Mouse (Mus musculus) myocyte (in vitro differentiated cells): Measurements from ENCODE around the gene 4833420G17Rik. TPM values are rescaled to one million over a fixed set of nuclear protein-coding genes. Genes with fewer than 3 reads are reported as not detected.

ENCODE experiments used
- H3K27me3 ChIP-seq: one replicate; pipeline ENCODE4 v1.6.1; 2011; ENCODE audit not compliant: control insufficient read depth, insufficient read depth, insufficient read length
- H3K36me3 ChIP-seq: one replicate; pipeline ENCODE4 v1.6.1; 2011; ENCODE audit not compliant: control insufficient read depth, insufficient read depth
- H3K4me2 ChIP-seq: one replicate; pipeline ENCODE4 v1.6.1; 2011; ENCODE audit warnings: low read depth, control low read depth
- H3K4me3 ChIP-seq: one replicate; pipeline ENCODE4 v1.5.1; 2011; ENCODE audit warnings: mild to moderate bottlenecking, control low read depth, moderate library complexity
- H3K79me2 ChIP-seq: one replicate; pipeline ENCODE4 v1.6.1; 2011; ENCODE audit not compliant: control insufficient read depth, insufficient read depth
- H3ac ChIP-seq: one replicate; pipeline ENCODE4 v1.6.1; 2011; ENCODE audit not compliant: control insufficient read depth, insufficient read length
- CEBPB ChIP-seq: IDR thresholded peaks from 2 replicates; pipeline ENCODE4 v1.6.1; 2011; ENCODE audit warnings: mild to moderate bottlenecking, moderate library complexity; ENCODE audit not compliant: poor library complexity, insufficient read depth, severe bottlenecking
- E2F4 ChIP-seq: IDR thresholded peaks from one replicate; pipeline ENCODE4 v1.6.1; 2011; ENCODE audit warnings: mild to moderate bottlenecking, control low read depth, moderate library complexity; ENCODE audit not compliant: insufficient read depth
- MAX ChIP-seq: IDR thresholded peaks from one replicate; pipeline ENCODE4 v1.6.1; 2011; ENCODE audit warnings: low read depth, mild to moderate bottlenecking, control low read depth
- MYOD1 ChIP-seq, 3 experiments: IDR thresholded peaks; one replicate each; pipeline ENCODE4 v1.6.1; 2011; ENCODE audit warnings: control low read depth in 2 of 3, low read depth in 2 of 3, mild to moderate bottlenecking in 2 of 3, moderate library complexity in 1 of 3; ENCODE audit not compliant: insufficient read length in 2 of 3, control insufficient read depth in 1 of 3
- MYOG ChIP-seq, 3 experiments: IDR thresholded peaks; one replicate each; pipeline ENCODE4 v1.6.1; 2011; ENCODE audit warnings: control low read depth in 2 of 3, low read depth in 2 of 3, mild to moderate bottlenecking in 2 of 3; ENCODE audit not compliant: insufficient read length in 2 of 3, control insufficient read depth in 1 of 3, insufficient read depth in 1 of 3
- POLR2A ChIP-seq: IDR thresholded peaks from one replicate; pipeline ENCODE4 v1.6.1; 2011; ENCODE audit warnings: low read depth, mild to moderate bottlenecking, control low read depth, moderate library complexity; ENCODE audit not compliant: insufficient read length
- POLR2AphosphoS2 ChIP-seq: IDR thresholded peaks from one replicate; pipeline ENCODE4 v1.6.1; 2011; ENCODE audit warnings: low read depth, control low read depth; ENCODE audit not compliant: insufficient read length
- REST ChIP-seq: IDR thresholded peaks from one replicate; pipeline ENCODE4 v1.6.1; 2011; ENCODE audit warnings: mild to moderate bottlenecking, control low read depth, moderate library complexity; ENCODE audit not compliant: insufficient read depth, insufficient read length
- SRF ChIP-seq: IDR thresholded peaks from one replicate; pipeline ENCODE4 v1.6.1; 2011; ENCODE audit warnings: low read depth; ENCODE audit not compliant: control insufficient read depth, insufficient read length
- TCF12 ChIP-seq: IDR thresholded peaks from one replicate; pipeline ENCODE4 v1.6.1; 2011; ENCODE audit warnings: mild to moderate bottlenecking, control low read depth; ENCODE audit not compliant: poor library complexity, insufficient read depth, severe bottlenecking
- TCF3 ChIP-seq: IDR thresholded peaks from one replicate; pipeline ENCODE4 v1.6.1; 2011; ENCODE audit warnings: low read depth, control low read depth; ENCODE audit not compliant: insufficient read length
- USF1 ChIP-seq: IDR thresholded peaks from one replicate; pipeline ENCODE4 v1.6.1; 2011; ENCODE audit warnings: low read depth, mild to moderate bottlenecking, control low read depth, moderate library complexity
- polyA plus RNA-seq: library from polyadenylated mRNA; unstranded; fragments of >200 nt; fragmentation: generic; extraction: Trizol; gene quantifications from one replicate; pipeline ENCODE4 v1.2.1, GENCODE M21; 2012; ENCODE audit warnings: missing spikeins

The 4833420G17Rik gene
- polyA plus RNA-seq, 1 experiment, result 1.7 TPM

DNA sequence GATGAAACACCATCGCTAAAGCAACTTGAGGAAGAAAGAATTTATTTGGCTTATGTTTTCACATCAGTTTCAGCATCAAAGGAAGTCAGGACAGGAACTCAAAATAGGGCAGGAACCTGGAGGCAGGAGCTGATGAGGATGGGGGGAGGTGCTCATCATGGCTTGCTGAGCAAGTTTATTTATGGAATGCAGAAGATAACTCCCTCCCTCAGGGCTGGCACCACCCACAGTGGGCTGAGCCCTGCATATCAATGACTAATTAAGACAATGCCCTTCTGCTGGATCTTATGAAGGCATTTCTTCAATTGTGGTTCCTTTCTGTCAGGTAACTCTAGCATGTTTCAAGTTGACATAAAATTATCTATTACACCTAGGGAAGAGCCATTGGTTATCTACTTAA is 20.3 kb upstream of the 4833420G17Rik start:
- TF ChIP-seq SRF, result no peak
- no peak for TF ChIP-seq MAX
- no peak for TF ChIP-seq CEBPB
- no peak for TF ChIP-seq TCF3
- TF ChIP-seq POLR2A, result no peak
- no peak for TF ChIP-seq REST
- no peak for TF ChIP-seq TCF12
- no peak for TF ChIP-seq MYOD1 (IDR thresholded peaks at IDR 0.05; ENCODE audit: control insufficient read depth in 1 of 3, insufficient read length in 2 of 3, low read depth in 2 of 3)
- no peak for TF ChIP-seq USF1
- TF ChIP-seq E2F4, result no peak
- TF ChIP-seq POLR2AphosphoS2, result no peak
- no peak for TF ChIP-seq MYOG (IDR thresholded peaks at IDR 0.05; ENCODE audit: control insufficient read depth in 1 of 3, insufficient read depth in 1 of 3, insufficient read length in 2 of 3, low read depth in 2 of 3)
- peaks cover 69% of the 10 kb centered on the region for H3K36me3 ChIP-seq
- no peaks in the 10 kb centered on the region for H3K79me2 ChIP-seq
- no peak overlapping the region for H3K4me2 ChIP-seq
- no peaks in the 10 kb centered on the region for H3K27me3 ChIP-seq
- H3ac ChIP-seq, result no peak overlapping the region
- H3K4me3 ChIP-seq, result no peak overlapping the region

DNA sequence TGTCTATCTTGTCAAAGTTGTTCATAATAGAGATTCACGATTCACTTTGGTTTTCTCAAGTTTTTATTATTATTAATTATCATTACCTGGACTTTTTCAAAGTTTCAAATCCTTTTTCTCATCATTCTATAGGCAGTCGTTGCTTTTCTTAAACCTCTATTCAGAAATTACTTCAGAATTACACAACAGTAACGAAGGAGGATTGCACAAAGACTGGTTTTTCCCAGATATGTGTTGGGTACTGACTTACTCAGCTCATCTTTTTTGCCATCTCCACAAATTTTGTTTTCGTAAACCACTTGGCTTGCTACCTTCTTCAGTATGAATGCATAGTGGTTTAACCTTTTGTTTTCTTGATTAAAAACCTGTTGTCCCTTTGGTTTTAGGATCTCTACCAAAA is 9.0 kb upstream of the 4833420G17Rik start:
- Histone ChIP-seq H3K27me3 (no peaks in the 10 kb centered on the region), H3K79me2 (no peaks in the 10 kb centered on the region), H3K4me2 (no peak overlapping the region), H3ac (no peak overlapping the region), H3K36me3 (peaks cover 50% of the 10 kb centered on the region), H3K4me3 (no peak overlapping the region)
- TF ChIP-seq SRF, result no peak

- Histone ChIP-seq H3ac (no peak overlapping the region), H3K4me3 (no peak overlapping the region), H3K36me3 (peaks cover 45% of the 10 kb centered on the region), H3K27me3 (no peaks in the 10 kb centered on the region), H3K4me2 (no peak overlapping the region), H3K79me2 (no peaks in the 10 kb centered on the region)
- TF ChIP-seq POLR2AphosphoS2 (no peak), E2F4 (no peak), MAX (no peak), SRF (no peak), TCF12 (no peak), MYOG (IDR thresholded peaks at IDR 0.05; ENCODE audit: control insufficient read depth in 1 of 3, insufficient read depth in 1 of 3, insufficient read length in 2 of 3, low read depth in 2 of 3) (no peak), MYOD1 (IDR thresholded peaks at IDR 0.05; ENCODE audit: control insufficient read depth in 1 of 3, insufficient read length in 2 of 3, low read depth in 2 of 3) (no peak), POLR2A (no peak), TCF3 (no peak), CEBPB (no peak)
Observed at GRCm38 (mm10) chr13:119455082-119455481, 7.5 kb upstream of the 4833420G17Rik start.

DNA sequence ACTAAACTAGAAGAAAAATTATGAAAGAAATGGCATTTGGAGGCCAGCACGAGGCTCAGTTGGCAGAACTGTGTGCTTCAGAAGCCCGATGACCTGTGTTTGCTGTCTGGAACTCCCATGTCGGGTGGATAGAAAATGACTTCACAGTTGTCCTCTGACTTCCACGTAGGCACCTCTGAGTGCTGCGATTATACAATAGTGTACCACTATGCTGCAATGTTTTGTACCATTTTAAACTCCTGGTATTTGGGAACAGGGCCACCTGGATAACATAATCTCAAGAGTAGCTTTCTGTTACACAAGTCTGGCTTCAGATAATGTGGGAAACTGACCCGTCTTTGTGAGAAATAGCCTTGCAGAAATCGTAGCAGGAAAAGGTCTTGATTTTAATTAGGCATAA is 6.2 kb upstream of the 4833420G17Rik start:
- Histone ChIP-seq H3K27me3 (no peaks in the 10 kb centered on the region), H3K4me2 (no peak overlapping the region), H3K79me2 (no peaks in the 10 kb centered on the region), H3K4me3 (no peak overlapping the region), H3ac (no peak overlapping the region), H3K36me3 (peaks cover 37% of the 10 kb centered on the region)
- TF ChIP-seq POLR2AphosphoS2, result no peak
- TF ChIP-seq POLR2A, result no peak
- TF ChIP-seq USF1, result no peak
- TF ChIP-seq REST, result no peak
- no peak for TF ChIP-seq MYOG (IDR thresholded peaks at IDR 0.05; ENCODE audit: control insufficient read depth in 1 of 3, insufficient read depth in 1 of 3, insufficient read length in 2 of 3, low read depth in 2 of 3)
- no peak for TF ChIP-seq TCF3
- no peak for TF ChIP-seq MAX
- TF ChIP-seq CEBPB, result no peak
- no peak for TF ChIP-seq TCF12
- TF ChIP-seq MYOD1 (IDR thresholded peaks at IDR 0.05; ENCODE audit: control insufficient read depth in 1 of 3, insufficient read length in 2 of 3, low read depth in 2 of 3), result no peak
- no peak for TF ChIP-seq E2F4
- no peak for TF ChIP-seq SRF

- Histone ChIP-seq H3ac (no peak overlapping the region), H3K4me3 (peak overlapping the region; percentile 47), H3K4me2 (peak overlapping the region; percentile 79), H3K27me3 (no peaks in the 10 kb centered on the region), H3K36me3 (peaks cover 11% of the 10 kb centered on the region), H3K79me2 (peaks cover 12% of the 10 kb centered on the region)
- TF ChIP-seq POLR2AphosphoS2, result no peak
- TF ChIP-seq POLR2A, result no peak
- TF ChIP-seq CEBPB, result no peak
- TF ChIP-seq MYOG (IDR thresholded peaks at IDR 0.05; ENCODE audit: control insufficient read depth in 1 of 3, insufficient read depth in 1 of 3, insufficient read length in 2 of 3, low read depth in 2 of 3), result no peak
- TF ChIP-seq TCF3, result no peak
- no peak for TF ChIP-seq SRF
- TF ChIP-seq E2F4, result no peak
- TF ChIP-seq MYOD1 (IDR thresholded peaks at IDR 0.05; ENCODE audit: control insufficient read depth in 1 of 3, insufficient read length in 2 of 3, low read depth in 2 of 3), result no peak
- no peak for TF ChIP-seq REST
- no peak for TF ChIP-seq USF1
- TF ChIP-seq TCF12, result no peak
- TF ChIP-seq MAX, result no peak
Observed at GRCm38 (mm10) chr13:119461900-119462595, 520 bp upstream of the 4833420G17Rik start.
